Mouse (Mus musculus): ENCODE data around the gene Tmem79. TPM values are rescaled to one million over a fixed set of nuclear protein-coding genes. Genes with fewer than 3 reads are reported as not detected.
"Not testable (repeated sequence)": the region's sequence is repeated elsewhere in the genome, so short reads cannot be mapped to it uniquely, and the experiment has no call there.

Gene Tmem79
- polyA plus RNA-seq (2016; fragmentation: Nextera tagmentation; extraction: Ambion mirVana), result 4.5 and 4.8 TPM in 2 replicates

DNA sequence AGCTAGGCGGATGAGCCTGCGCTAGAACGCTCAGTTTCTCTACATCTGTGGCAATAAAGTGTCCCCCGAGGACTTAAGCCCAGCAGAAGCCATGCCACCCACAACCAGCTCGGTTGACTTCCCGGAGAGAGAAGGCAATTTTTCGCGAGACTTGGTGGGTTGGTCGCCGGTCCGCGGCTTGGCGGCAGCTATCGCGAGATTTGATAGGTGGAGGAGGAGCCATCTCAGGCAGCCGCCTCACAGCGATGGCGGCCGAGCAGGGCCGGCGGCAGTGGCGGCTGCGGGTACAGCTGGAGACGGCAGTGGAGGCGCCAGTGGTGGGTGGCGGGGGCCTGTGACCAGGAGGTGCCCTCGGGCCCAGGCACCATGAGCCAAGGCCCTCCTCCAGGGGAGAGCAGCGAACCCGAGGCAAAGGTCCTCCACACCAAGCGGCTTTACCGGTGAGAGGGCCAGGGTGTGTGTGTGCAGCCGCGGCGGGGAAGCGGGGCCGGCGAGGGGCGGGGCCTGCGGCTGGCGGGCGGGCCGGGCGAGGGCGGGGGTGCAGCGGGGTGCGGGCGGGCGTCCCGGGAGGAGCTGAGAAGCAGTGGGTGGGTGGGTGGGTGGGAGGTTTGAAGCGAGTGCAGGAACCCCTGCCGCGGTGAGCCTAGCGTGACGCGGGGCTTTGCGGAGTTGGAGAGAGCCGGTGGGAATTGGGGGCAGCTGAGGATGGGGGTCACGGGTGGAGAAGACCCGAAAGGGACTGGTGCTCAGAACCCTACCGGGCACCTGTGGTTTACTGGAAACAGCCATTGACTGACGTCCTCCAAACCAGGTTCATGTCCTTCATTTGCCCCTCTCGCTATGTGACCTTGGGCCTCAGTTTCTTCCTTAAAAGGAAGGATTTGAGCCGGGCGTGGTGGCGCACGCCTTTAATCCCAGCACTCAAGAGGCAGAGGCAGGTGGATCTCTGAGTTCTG, at the start of gene Tmem79, which contains the start of gene Smg5:
Tmem79 (minus strand) TSS at position 91 of the 956 bp plus-strand sequence.
Smg5 (plus strand) TSS at position 203 of the 956 bp plus-strand sequence.
- Histone ChIP-seq H3K9me3 (no peaks in the 10 kb centered on the region), H3K36me3 (no peaks in the 10 kb centered on the region), H3K9ac (peak within 1 kb of the TSS; percentile 89), H3K4me3 (peak within 1 kb of the TSS; percentile 80), H3K4me1 (peaks cover 30% of the 10 kb centered on the region), H3K4me2 (replicated peaks) (peak within 1 kb of the TSS; percentile 79), H3K27me3 (no peaks in the 10 kb centered on the region), H3K27ac (peak within 1 kb of the TSS; percentile 92)
- 2% methylated on average over 59 of the region's 66 CpGs for WGBS
- ATAC-seq (ENCODE audit: insufficient number of reproducible peaks, insufficient read depth, low FRiP score, low TSS enrichment), result peak; percentile 88

GRCm38 (mm10) chr3:88384364-88384763, 48.4 kb upstream of the Tmem79 start, which contains the start of gene Bglap:
Bglap (minus strand) TSS chr3:88384464.
- Histone ChIP-seq H3K36me3 (no peaks in the 10 kb centered on the region), H3K27me3 (no peaks in the 10 kb centered on the region), H3K27ac (no peak within 1 kb of the TSS), H3K4me1 (no peaks in the 10 kb centered on the region), H3K9me3 (no peaks in the 10 kb centered on the region), H3K4me2 (replicated peaks) (no peak within 1 kb of the TSS), H3K4me3 (no peak within 1 kb of the TSS), H3K9ac (no peak within 1 kb of the TSS)
- no peak for ATAC-seq (ENCODE audit: insufficient number of reproducible peaks, insufficient read depth, low FRiP score, low TSS enrichment)
- 78% methylated on average over 5 of the region's 5 CpGs for WGBS

GRCm38 (mm10) chr3:88382383-88382782, 46.4 kb upstream of the Tmem79 start:
- peak overlapping the region; percentile 47; the same call in 1 of the 2 replicates for H3K4me2 ChIP-seq (replicated peaks)
- H3K27me3 ChIP-seq; H3K4me1 ChIP-seq; H3K9me3 ChIP-seq; H3K36me3 ChIP-seq; H3K4me3 ChIP-seq; ATAC-seq (ENCODE audit: insufficient number of reproducible peaks, insufficient read depth, low FRiP score, low TSS enrichment); H3K9ac ChIP-seq; H3K27ac ChIP-seq: not testable (repeated sequence)
- 64% methylated on average over 3 of the region's 7 CpGs for WGBS

DNA sequence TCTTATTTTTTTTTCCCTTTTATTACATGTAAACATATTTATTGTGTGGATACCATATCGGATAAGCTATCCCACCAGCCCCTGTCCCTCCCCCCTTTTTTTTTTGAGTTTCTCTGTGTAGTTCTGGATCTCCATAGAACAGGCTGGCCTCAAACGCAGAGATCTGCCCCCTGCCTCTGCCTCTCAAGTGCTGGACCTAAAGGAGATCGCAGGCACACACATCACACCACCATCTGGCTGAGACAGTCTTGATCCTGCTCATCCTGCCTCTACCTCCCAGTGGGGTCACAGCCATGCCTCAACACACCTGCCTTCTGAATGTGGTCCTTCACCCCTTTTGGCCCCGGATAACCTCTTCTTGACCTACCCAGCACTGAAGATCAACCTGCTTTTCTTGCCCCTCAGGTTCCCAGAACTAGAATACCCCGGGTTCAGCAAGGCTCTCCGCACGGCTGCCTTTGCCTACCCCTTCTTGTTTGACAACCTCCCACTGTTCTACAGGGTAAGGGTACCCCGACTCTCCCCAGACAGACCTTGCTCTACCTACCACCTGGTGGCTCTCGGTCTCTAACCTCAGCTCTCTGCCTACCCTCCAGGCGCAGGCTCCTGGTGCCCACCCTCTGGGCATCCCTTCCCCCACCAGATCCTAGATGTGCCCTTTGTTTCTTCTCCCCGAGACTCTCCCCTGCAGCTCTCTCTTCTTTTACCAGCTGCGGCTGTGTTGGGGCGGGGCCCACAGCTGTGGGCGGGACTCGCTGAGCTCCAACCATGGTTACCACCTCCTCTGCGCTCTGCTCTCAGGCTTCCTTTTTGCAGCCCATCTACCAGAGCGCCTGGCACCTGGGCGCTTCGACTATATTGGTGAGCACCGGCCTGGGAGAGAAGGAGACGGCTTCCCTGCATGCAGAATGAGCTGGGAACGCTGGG, 45.7 kb upstream of the Tmem79 start:
- not testable (repeated sequence) for H3K4me1 ChIP-seq, H3K27me3 ChIP-seq, H3K36me3 ChIP-seq, H3K9me3 ChIP-seq
- 8% methylated on average over 22 of the region's 22 CpGs for WGBS
- Histone ChIP-seq H3K4me2 (replicated peaks) (peak overlapping the region; percentile 47), H3K9ac (0 out of 2 replicates have a peak overlapping the region, but pooled peaks have one; percentile 27), H3K27ac (0 out of 2 replicates have a peak overlapping the region, but pooled peaks have one; percentile 41), H3K4me3 (peak overlapping the region; percentile 29)
- ATAC-seq (ENCODE audit: insufficient number of reproducible peaks, insufficient read depth, low FRiP score, low TSS enrichment), result peak; percentile 71

DNA sequence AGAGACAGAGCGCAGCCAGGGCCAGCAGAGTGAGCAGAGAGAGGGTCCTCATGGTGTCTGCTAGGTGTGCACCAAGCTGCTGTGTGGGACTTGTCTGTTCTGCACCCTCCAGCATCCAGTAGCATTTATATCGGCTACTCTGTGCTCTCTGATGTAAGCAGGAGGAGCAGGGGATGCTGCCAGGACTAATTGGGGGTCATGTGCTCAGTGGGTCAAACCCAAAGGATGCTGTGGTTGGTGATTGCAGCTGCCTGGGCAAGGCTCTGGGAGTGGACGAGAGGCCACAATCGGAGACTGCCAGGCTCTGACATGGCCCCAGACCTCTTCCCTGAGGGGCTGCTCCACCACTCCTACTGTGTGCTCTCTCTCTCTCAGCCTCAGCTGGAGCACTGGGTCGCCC, 42.7 kb upstream of the Tmem79 start, which contains the start of gene Bglap2:
Bglap2 (minus strand) TSS at position 101 of the 400 bp plus-strand sequence.
- not testable (repeated sequence) for ATAC-seq (ENCODE audit: insufficient number of reproducible peaks, insufficient read depth, low FRiP score, low TSS enrichment); H3K36me3 ChIP-seq
- WGBS, result 71% methylated on average over 5 of the region's 5 CpGs

DNA sequence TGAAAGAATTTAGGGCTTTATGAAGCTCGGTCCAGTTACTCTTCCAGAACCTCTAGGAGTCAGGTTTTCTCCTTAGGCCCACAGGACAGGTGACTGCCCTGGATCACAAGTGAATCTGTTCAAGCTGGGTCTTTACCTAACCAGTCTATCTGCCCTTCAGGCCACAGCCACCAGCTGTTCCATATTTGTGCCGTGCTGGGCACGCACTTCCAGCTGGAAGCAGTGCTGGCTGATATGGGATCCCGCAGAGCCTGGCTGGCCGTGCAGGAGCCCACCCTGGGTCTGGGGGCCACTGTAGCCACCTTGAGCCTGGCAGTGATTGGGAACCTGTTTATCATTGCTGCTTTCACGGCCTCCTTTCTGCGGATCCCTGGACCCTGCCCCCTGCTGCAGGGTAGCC, 40.7 kb upstream of the Tmem79 start:
- peak overlapping the region; percentile 44 for H3K4me2 ChIP-seq (replicated peaks)
- WGBS, result 23% methylated on average over 7 of the region's 7 CpGs

More for the DNA sequence above, 42.7 kb upstream of the Tmem79 start, which contains the start of gene Bglap2:
- not testable (repeated sequence) for H3K4me1 ChIP-seq; H3K9me3 ChIP-seq; H3K4me3 ChIP-seq; H3K9ac ChIP-seq; H3K27ac ChIP-seq; H3K4me2 ChIP-seq (replicated peaks); H3K27me3 ChIP-seq

GRCm38 (mm10) chr3:88375750-88376626, 40.0 kb upstream of the Tmem79 start:
- H3K9me3 ChIP-seq, H3K9ac ChIP-seq, H3K4me1 ChIP-seq, H3K27me3 ChIP-seq, H3K36me3 ChIP-seq: not testable (repeated sequence)
- H3K4me2 ChIP-seq (replicated peaks), result peak overlapping the region; percentile 44
- peak; percentile 84 for ATAC-seq (ENCODE audit: insufficient number of reproducible peaks, insufficient read depth, low FRiP score, low TSS enrichment)
- 0 out of 2 replicates have a peak overlapping the region, but pooled peaks have one; percentile 30 for H3K27ac ChIP-seq
- 10% methylated on average over 19 of the region's 19 CpGs for WGBS
- peak overlapping the region; percentile 19; the same call in 1 of the 2 replicates for H3K4me3 ChIP-seq

More for the DNA sequence above, 40.7 kb upstream of the Tmem79 start:
- not testable (repeated sequence) for H3K36me3 ChIP-seq; ATAC-seq (ENCODE audit: insufficient number of reproducible peaks, insufficient read depth, low FRiP score, low TSS enrichment); H3K4me3 ChIP-seq; H3K4me1 ChIP-seq; H3K27ac ChIP-seq; H3K9me3 ChIP-seq; H3K27me3 ChIP-seq; H3K9ac ChIP-seq

DNA sequence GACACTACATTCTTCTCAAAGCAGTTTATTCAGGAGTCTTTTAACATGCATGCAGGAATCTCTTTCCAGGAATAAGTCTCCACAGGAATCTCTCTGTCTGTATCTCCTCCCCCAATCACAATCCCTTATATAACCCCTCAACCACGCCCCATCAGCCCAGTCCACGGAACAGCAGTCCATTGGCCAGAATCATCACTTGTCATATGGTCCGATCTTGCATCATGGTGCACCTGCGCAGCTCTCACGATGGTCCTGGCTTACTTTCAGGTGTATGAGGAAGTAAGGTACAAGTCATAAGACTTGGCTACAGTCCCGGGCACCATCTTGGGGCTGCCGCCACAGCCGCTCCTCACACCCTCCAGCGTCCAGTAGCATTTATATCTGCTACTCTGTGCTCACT, 36.7 kb upstream of the Tmem79 start, which contains the start of gene Bglap3:
Bglap3 (minus strand) TSS at position 101 of the 400 bp plus-strand sequence.
- H3K4me1 ChIP-seq; H3K27me3 ChIP-seq; H3K36me3 ChIP-seq; H3K27ac ChIP-seq; ATAC-seq (ENCODE audit: insufficient number of reproducible peaks, insufficient read depth, low FRiP score, low TSS enrichment); H3K9me3 ChIP-seq; H3K4me3 ChIP-seq; H3K4me2 ChIP-seq (replicated peaks); H3K9ac ChIP-seq: not testable (repeated sequence)
- WGBS, result 91% methylated on average over 9 of the region's 9 CpGs

DNA sequence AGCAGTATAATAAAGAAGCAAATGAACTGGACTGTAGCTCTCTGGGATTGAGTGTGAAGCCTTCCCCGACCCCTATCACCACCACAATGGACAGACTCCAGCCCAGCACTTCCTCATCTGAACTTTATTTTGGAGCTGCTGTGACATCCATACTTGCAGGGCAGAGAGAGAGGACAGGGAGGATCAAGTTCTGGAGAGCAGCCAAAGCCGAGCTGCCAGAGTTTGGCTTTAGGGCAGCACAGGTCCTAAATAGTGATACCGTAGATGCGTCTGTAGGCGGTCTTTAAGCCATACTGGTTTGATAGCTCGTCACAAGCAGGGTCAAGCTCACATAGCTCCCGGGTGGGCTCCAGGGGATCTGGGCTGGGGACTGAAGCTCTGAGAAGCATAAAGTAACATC, 32.6 kb upstream of the Tmem79 start:
- H3K27me3 ChIP-seq, result peaks cover 25% of the 10 kb centered on the region
- H3K4me2 ChIP-seq (replicated peaks); H3K4me1 ChIP-seq; H3K36me3 ChIP-seq; ATAC-seq (ENCODE audit: insufficient number of reproducible peaks, insufficient read depth, low FRiP score, low TSS enrichment); H3K9ac ChIP-seq; H3K4me3 ChIP-seq; H3K27ac ChIP-seq; H3K9me3 ChIP-seq: not testable (repeated sequence)
- WGBS, result 85% methylated on average over 7 of the region's 7 CpGs

DNA sequence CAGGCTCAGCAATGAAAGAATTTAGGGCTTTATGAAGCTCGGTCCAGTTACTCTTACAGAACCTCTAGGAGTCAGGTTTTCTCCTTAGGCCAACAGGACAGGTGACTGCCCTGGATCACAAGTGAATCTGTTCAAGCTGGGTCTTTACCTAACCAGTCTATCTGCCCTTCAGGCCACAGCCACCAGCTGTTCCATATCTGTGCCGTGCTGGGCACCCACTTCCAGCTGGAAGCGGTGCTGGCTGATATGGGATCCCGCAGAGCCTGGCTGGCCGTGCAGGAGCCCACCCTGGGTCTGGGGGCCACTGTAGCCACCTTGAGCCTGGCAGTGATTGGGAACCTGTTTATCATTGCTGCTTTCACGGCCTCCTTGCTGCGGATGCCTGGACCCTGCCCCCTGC, 31.6 kb upstream of the Tmem79 start:
- ATAC-seq (ENCODE audit: insufficient number of reproducible peaks, insufficient read depth, low FRiP score, low TSS enrichment), result 0 out of 2 replicates have a peak, but pooled peaks have one; percentile 12
- WGBS, result 43% methylated on average over 3 of the region's 7 CpGs
- H3K27ac ChIP-seq; H3K4me1 ChIP-seq; H3K4me2 ChIP-seq (replicated peaks); H3K4me3 ChIP-seq; H3K9ac ChIP-seq; H3K36me3 ChIP-seq; H3K9me3 ChIP-seq: not testable (repeated sequence)
- H3K27me3 ChIP-seq, result peaks cover 25% of the 10 kb centered on the region
